Mouse (Mus musculus) midbrain, postnatal 0 days (tissue): ENCODE measurements around the gene Hnf1b. TPM values are rescaled to one million over a fixed set of nuclear protein-coding genes. Genes with fewer than 3 reads are reported as not detected.

Source experiments
- ATAC-seq: fragments of 200-750 bp; cut with Nextera tagmentation; 2 replicates; pipeline ENCODE4 v1.8.0; 2017; ENCODE audit warnings: moderate number of reproducible peaks, mild to moderate bottlenecking, moderate TSS enrichment, moderate library complexity; ENCODE audit not compliant: low FRiP score
- DNase-seq: peaks from one replicate; pipeline ENCODE4 v3.0.0-alpha.2; 2015; ENCODE audit warnings: low spot score
- H3K27ac ChIP-seq: fragments of 300-500 bp; sonication (generic); 2 replicates; pipeline ENCODE4 v1.5.1; 2014; ENCODE audit warnings: low read depth, mild to moderate bottlenecking, low read length, mixed read lengths
- H3K27me3 ChIP-seq: fragments of 300-500 bp; sonication (generic); 2 replicates; pipeline ENCODE4 v1.6.1; 2014; ENCODE audit warnings: low read length, control low read depth, mixed read lengths; ENCODE audit not compliant: insufficient read depth
- H3K36me3 ChIP-seq: fragments of 300-500 bp; sonication (generic); 2 replicates; pipeline ENCODE4 v1.6.1; 2014; ENCODE audit warnings: low read length, control low read depth, mixed read lengths; ENCODE audit not compliant: insufficient read depth
- H3K4me1 ChIP-seq: fragments of 300-500 bp; sonication (generic); 2 replicates; pipeline ENCODE4 v1.6.1; 2014; ENCODE audit warnings: mild to moderate bottlenecking, control low read depth, antibody characterized with exemption, low read length, mixed read lengths; ENCODE audit not compliant: insufficient read depth
- H3K4me2 ChIP-seq: fragments of 300-500 bp; sonication (generic); 2 replicates; pipeline ENCODE4 v1.6.1; 2014; ENCODE audit warnings: low read depth, mild to moderate bottlenecking, low read length, mixed read lengths; ENCODE audit not compliant: poor library complexity, severe bottlenecking
- H3K4me3 ChIP-seq: fragments of 300-500 bp; sonication (generic); 2 replicates; pipeline ENCODE4 v1.5.1; 2014; ENCODE audit warnings: low read depth, mild to moderate bottlenecking, low read length, moderate library complexity
- H3K9ac ChIP-seq: fragments of 300-500 bp; sonication (generic); replicated peaks from 2 replicates; pipeline ENCODE4 v1.6.1; 2014; ENCODE audit warnings: mild to moderate bottlenecking, low read length, moderate library complexity, mixed read lengths; ENCODE audit not compliant: poor library complexity, severe bottlenecking
- H3K9me3 ChIP-seq: fragments of 300-500 bp; sonication (generic); 2 replicates; pipeline ENCODE4 v1.6.1; 2016; ENCODE audit warnings: low read length, control low read depth
- CTCF ChIP-seq: IDR thresholded peaks from 2 replicates; pipeline ENCODE4 v1.5.1; 2016; ENCODE audit warnings: antibody characterized with exemption, mild to moderate bottlenecking
- WGBS: fragments of 180-500 bp; shearing (Covaris S2); extraction: QIAGEN DNeasy Blood & Tissue Kit; methylation state at CpG from one replicate; pipeline ENCODE4 v1.1.7; 2014; 5-methylcytosine and 5-hydroxymethylcytosine counted together
- polyA plus RNA-seq: library from polyadenylated mRNA; unstranded; fragments of >200 nt; fragmentation: Nextera tagmentation; extraction: Ambion mirVana; gene quantifications from 2 replicates; pipeline ENCODE4 v1.2.1, GENCODE M21; 2015
- total RNA-seq: library from RNA; depleted of rRNA; stranded (reverse); fragments of >200 nt; gene quantifications from 2 replicates; pipeline ENCODE4 v1.2.3, GENCODE M21; 2014; rRNA removed

Gene Hnf1b
- total and polyA plus RNA-seq, 2 experiments from 2014 or later, result 0.31 TPM; not detected in 1

GRCm38 (mm10) chr11:83935986-83936665, 86.3 kb downstream of the Hnf1b start:
- TF ChIP-seq CTCF, result peak; percentile 93
- ATAC-seq, result no peak
- WGBS, result 13% methylated on average over 7 of the region's 7 CpGs
- Histone ChIP-seq H3K27ac (no peak overlapping the region), H3K4me1 (no peaks in the 10 kb centered on the region), H3K4me2 (no peak overlapping the region), H3K4me3 (no peak overlapping the region), H3K36me3 (no peaks in the 10 kb centered on the region), H3K9me3 (no peaks in the 10 kb centered on the region), H3K9ac (no peak overlapping the region), H3K27me3 (no peaks in the 10 kb centered on the region)
- peak; percentile 85 for DNase-seq

GRCm38 (mm10) chr11:83938556-83938955, 88.7 kb downstream of the Hnf1b start:
- ATAC-seq (no peak), DNase-seq (no peak)
- Histone ChIP-seq H3K27ac (no peak overlapping the region), H3K36me3 (no peaks in the 10 kb centered on the region), H3K4me3 (no peak overlapping the region), H3K27me3 (no peaks in the 10 kb centered on the region), H3K4me2 (no peak overlapping the region), H3K9ac (no peak overlapping the region), H3K4me1 (no peaks in the 10 kb centered on the region; the same call in 1 of the 2 replicates), H3K9me3 (no peaks in the 10 kb centered on the region)
- TF ChIP-seq CTCF, result no peak
- 82% methylated on average over 8 of the region's 8 CpGs for WGBS

DNA sequence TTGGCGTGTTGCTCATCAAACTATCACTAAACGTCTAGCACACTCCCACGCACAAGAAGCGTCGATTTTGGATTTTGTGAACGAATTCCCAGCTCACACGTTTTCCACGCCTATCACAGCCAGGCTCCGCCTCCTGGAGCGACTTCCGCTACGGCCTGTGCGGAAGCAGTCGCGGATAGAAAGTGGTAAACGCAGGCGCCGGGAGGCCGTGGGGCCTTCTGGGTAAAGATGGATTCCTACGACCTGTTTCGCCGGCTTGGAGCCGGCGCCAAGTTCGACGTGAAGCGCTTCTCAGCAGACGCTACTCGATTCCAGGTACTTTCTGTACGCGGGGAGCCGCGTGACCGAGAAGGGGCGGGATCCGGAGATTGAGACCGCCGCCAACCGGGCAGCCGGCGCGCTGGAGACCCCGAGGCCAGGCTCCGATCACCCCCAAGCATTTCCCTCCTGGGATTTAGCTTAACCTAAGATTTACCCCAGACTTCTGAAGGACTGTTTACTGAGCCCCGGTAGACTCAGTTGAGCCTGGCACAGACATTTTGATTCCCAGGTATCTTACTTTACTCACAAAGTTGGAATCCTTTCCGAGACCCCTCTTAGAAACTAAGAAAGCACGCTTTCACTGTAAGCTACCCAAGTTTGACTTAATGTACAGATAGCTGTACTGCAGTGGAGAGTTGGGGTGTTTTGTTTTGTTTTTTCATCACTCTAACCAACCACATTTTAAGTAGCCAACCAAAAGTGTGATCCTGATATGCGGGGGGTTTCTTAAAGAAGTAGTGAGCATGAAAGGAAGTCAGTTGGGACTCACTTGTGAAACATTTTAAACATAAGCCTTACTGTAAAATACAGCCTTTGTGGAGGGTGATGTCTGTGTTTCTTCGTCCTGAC, 92.3 kb downstream of the Hnf1b start, which contains the start of gene Ddx52:
Gene Ddx52 (plus strand): TSS at position 113 of the 891 bp plus-strand sequence.
- ATAC-seq, result peak; percentile 86
- 2% methylated on average over 49 of the region's 49 CpGs for WGBS

More for the DNA sequence above, 92.3 kb downstream of the Hnf1b start, which contains the start of gene Ddx52:
- peak within 1 kb of the TSS; percentile 71 for H3K4me3 ChIP-seq
- DNase-seq, result peak; percentile 95
- H3K4me2 ChIP-seq, result peak within 1 kb of the TSS; percentile 60
- H3K36me3 ChIP-seq, result peaks cover 13% of the 10 kb centered on the region; the same call in 1 of the 2 replicates
- no peak for TF ChIP-seq CTCF
- no peaks in the 10 kb centered on the region for H3K27me3 ChIP-seq
- no peaks in the 10 kb centered on the region; the same call in 1 of the 2 replicates for H3K4me1 ChIP-seq
- peak within 1 kb of the TSS; percentile 48 for H3K27ac ChIP-seq
- no peaks in the 10 kb centered on the region for H3K9me3 ChIP-seq
- peak within 1 kb of the TSS; percentile 60 for H3K9ac ChIP-seq

Other genes starting within 250 kb of the Hnf1b start
- gene Rpl9-ps1, start 204.4 kb upstream of the Hnf1b start, total RNA-seq, result not detected in 2 replicates
- not detected in 2 replicates for gene Rpl9-ps1, start 204.4 kb upstream of the Hnf1b start, polyA plus RNA-seq
- 0.76 and 5.3 TPM in 2 replicates for gene Ccl3, start 200.7 kb upstream of the Hnf1b start, total RNA-seq
- gene Ccl3, start 200.7 kb upstream of the Hnf1b start, polyA plus RNA-seq, result 0.91 and 1.2 TPM in 2 replicates
- not detected in 2 replicates for gene Ccl4, start 187.5 kb upstream of the Hnf1b start, total RNA-seq
- gene Ccl4, start 187.5 kb upstream of the Hnf1b start, polyA plus RNA-seq, result not detected in 2 replicates
- gene Wfdc17, start 146.1 kb upstream of the Hnf1b start, total RNA-seq, result not detected in 2 replicates
- gene Wfdc17, start 146.1 kb upstream of the Hnf1b start, polyA plus RNA-seq, result 0.70 and 0.75 TPM in 2 replicates
- not detected in 2 replicates for gene Wfdc18, start 141.0 kb upstream of the Hnf1b start, total RNA-seq
- gene Wfdc18, start 141.0 kb upstream of the Hnf1b start, polyA plus RNA-seq, result 1.3 TPM in 1 of 2 replicates, not detected in the other
- not detected in 2 replicates for gene Wfdc21, start 103.1 kb upstream of the Hnf1b start, total RNA-seq
- not detected in 2 replicates for gene Wfdc21, start 103.1 kb upstream of the Hnf1b start, polyA plus RNA-seq
- gene Heatr6, start 96.4 kb upstream of the Hnf1b start, total RNA-seq, result 24.8 and 31.9 TPM in 2 replicates
- gene Heatr6, start 96.4 kb upstream of the Hnf1b start, polyA plus RNA-seq, result 22.0 and 25.9 TPM in 2 replicates
- 14.6 and 16.4 TPM in 2 replicates for gene Ddx52, start 92.0 kb downstream of the Hnf1b start, total RNA-seq
- 16.1 and 16.3 TPM in 2 replicates for gene Ddx52, start 92.0 kb downstream of the Hnf1b start, polyA plus RNA-seq
- 43.1 and 44.5 TPM in 2 replicates for gene Synrg, start 114.4 kb downstream of the Hnf1b start, total RNA-seq
- gene Synrg, start 114.4 kb downstream of the Hnf1b start, polyA plus RNA-seq, result 15.3 and 17.1 TPM in 2 replicates
- 9.1 and 18.1 TPM in 2 replicates for gene Dusp14, start 219.2 kb downstream of the Hnf1b start, total RNA-seq
- 8.8 and 8.9 TPM in 2 replicates for gene Dusp14, start 219.2 kb downstream of the Hnf1b start, polyA plus RNA-seq